Mouse (Mus musculus) hindbrain, embryonic 10.5 days (tissue): Measurements from ENCODE around the gene Slc26a1. TPM values are rescaled to one million over a fixed set of nuclear protein-coding genes. Genes with fewer than 3 reads are reported as not detected.

Source experiments
- DNase-seq: peaks from one replicate; pipeline ENCODE4 v3.0.0-alpha.2; 2017; ENCODE audit warnings: low spot score
- H3K27ac ChIP-seq: fragments of 300-500 bp; sonication (generic); 2 replicates; pipeline ENCODE4 v1.5.1; 2016; ENCODE audit warnings: mild to moderate bottlenecking, moderate library complexity
- H3K27me3 ChIP-seq: fragments of 300-500 bp; sonication (generic); 2 replicates; pipeline ENCODE4 v1.6.1; 2016; ENCODE audit warnings: mild to moderate bottlenecking; ENCODE audit not compliant: poor library complexity, insufficient read depth, severe bottlenecking
- H3K36me3 ChIP-seq: fragments of 300-500 bp; sonication (generic); 2 replicates; pipeline ENCODE4 v1.6.1; 2016; ENCODE audit warnings: mild to moderate bottlenecking, moderate library complexity
- H3K4me1 ChIP-seq: fragments of 300-500 bp; sonication (generic); replicated peaks from 2 replicates; pipeline ENCODE4 v1.6.1; 2016; ENCODE audit warnings: mild to moderate bottlenecking
- H3K4me3 ChIP-seq: fragments of 300-500 bp; sonication (generic); 2 replicates; pipeline ENCODE4 v1.5.1; 2016; ENCODE audit warnings: mild to moderate bottlenecking, moderate library complexity
- H3K9me3 ChIP-seq: fragments of 300-500 bp; sonication (generic); 2 replicates; pipeline ENCODE4 v1.6.1; 2016; ENCODE audit warnings: mild to moderate bottlenecking, moderate library complexity
- WGBS: fragments of 180-500 bp; shearing (Covaris S2); methylation state at CpG from one replicate; pipeline ENCODE4 v1.1.7; 2016; 5-methylcytosine and 5-hydroxymethylcytosine counted together
- polyA plus RNA-seq: library from polyadenylated mRNA; unstranded; fragments of >200 nt; fragmentation: Nextera tagmentation; extraction: Ambion mirVana; gene quantifications from 2 replicates; pipeline ENCODE4 v1.2.1, GENCODE M21; 2016

Gene Slc26a1
- polyA plus RNA-seq, 1 experiment from 2014 or later = 0.99 TPM

GRCm38 (mm10) chr5:108626050-108626660 lies 49.2 kb downstream of the Slc26a1 start:
- WGBS = 92% methylated on average over 4 of the region's 4 CpGs
- H3K27me3 ChIP-seq = no peaks in the 10 kb centered on the region
- no peak overlapping the region for H3K4me3 ChIP-seq

GRCm38 (mm10) chr5:108621870-108622269 lies 53.5 kb downstream of the Slc26a1 start:
- Histone ChIP-seq H3K4me3 (no peak overlapping the region), H3K27ac (no peak overlapping the region), H3K9me3 (no peaks in the 10 kb centered on the region), H3K27me3 (no peaks in the 10 kb centered on the region), H3K36me3 (peaks cover 73% of the 10 kb centered on the region), H3K4me1 (no peaks in the 10 kb centered on the region)
- DNase-seq = no peak
- WGBS = 86% methylated on average over 2 of the region's 2 CpGs

More at GRCm38 (mm10) chr5:108626050-108626660, 49.2 kb downstream of the Slc26a1 start:
- Histone ChIP-seq H3K27ac (no peak overlapping the region), H3K9me3 (no peaks in the 10 kb centered on the region), H3K36me3 (peaks cover 36% of the 10 kb centered on the region), H3K4me1 (peaks cover 22% of the 10 kb centered on the region)
- DNase-seq = no peak

Other genes with a start within 250 kb of the Slc26a1 start
- 397 and 447 TPM in 2 replicates for gene Atp5k, start 241.1 kb downstream of the Slc26a1 start, polyA plus RNA-seq
- gene Mfsd7a, start 226.7 kb downstream of the Slc26a1 start, polyA plus RNA-seq = 0.10 and 0.13 TPM in 2 replicates
- gene Pcgf3, start 214.3 kb downstream of the Slc26a1 start, polyA plus RNA-seq = 24.3 and 27.5 TPM in 2 replicates
- 6.9 and 11.2 TPM in 2 replicates for gene Cplx1, start 125.5 kb downstream of the Slc26a1 start, polyA plus RNA-seq
- gene Gak, start 45.8 kb downstream of the Slc26a1 start, polyA plus RNA-seq = 58.0 and 60.9 TPM in 2 replicates
- gene Tmem175, start 45.8 kb downstream of the Slc26a1 start, polyA plus RNA-seq = 17.3 and 19.2 TPM in 2 replicates
- gene Idua, start 15.2 kb downstream of the Slc26a1 start, polyA plus RNA-seq = 12.0 and 12.8 TPM in 2 replicates
- 11.1 and 15.1 TPM in 2 replicates for gene Dgkq, start 5.9 kb downstream of the Slc26a1 start, polyA plus RNA-seq
- 14.7 and 16.3 TPM in 2 replicates for gene Fgfrl1, start 16.8 kb upstream of the Slc26a1 start, polyA plus RNA-seq
- gene Rnf212, start 99.4 kb upstream of the Slc26a1 start, polyA plus RNA-seq = 0.25 TPM in 1 of 2 replicates, not detected in the other
- not detected in 2 replicates for gene Tmed11, start 119.8 kb upstream of the Slc26a1 start, polyA plus RNA-seq
- gene Vmn2r8, start 133.3 kb upstream of the Slc26a1 start, polyA plus RNA-seq = not detected in 2 replicates
- gene Vmn2r9, start 177.0 kb upstream of the Slc26a1 start, polyA plus RNA-seq = not detected in 2 replicates